Mouse (Mus musculus): ENCODE measurements around the gene Hacd2. TPM values are rescaled to one million over a fixed set of nuclear protein-coding genes. Genes with fewer than 3 reads are reported as not detected.

Gene Hacd2
- total RNA-seq, 2 experiments from 2014 or later = 25.3 to 30.2 TPM

- intact Hi-C loops (cut with DNase I) = loop anchor here (2.0 to 10.0 kb wide), 3 partner anchors 96 to 758 kb away; partner anchors contain the start of gene Adcy5
- Histone ChIP-seq H3K27ac (no peak overlapping the region), H3K4me3 (no peak overlapping the region)
- no peak for DNase-seq (ENCODE audit: extremely low spot score in 1 of 2, low spot score in 2 of 2)
- TF ChIP-seq CTCF (IDR thresholded peaks at IDR 0.05) = no peak
These were observed 34.6 kb downstream of the Hacd2 start for GRCm38 (mm10) chr16:35056786-35057185.

- intact Hi-C loops (cut with DNase I) = no loop called here
- peak; percentile 63 for TF ChIP-seq CTCF (IDR thresholded peaks at IDR 0.05)
- Histone ChIP-seq H3K27ac (no peak overlapping the region), H3K4me3 (no peak overlapping the region)
- DNase-seq (ENCODE audit: extremely low spot score in 1 of 2, low spot score in 2 of 2) = peak; percentile 34 to 36
These were observed 38.8 kb downstream of the Hacd2 start for GRCm38 (mm10) chr16:35061017-35061416.

DNA sequence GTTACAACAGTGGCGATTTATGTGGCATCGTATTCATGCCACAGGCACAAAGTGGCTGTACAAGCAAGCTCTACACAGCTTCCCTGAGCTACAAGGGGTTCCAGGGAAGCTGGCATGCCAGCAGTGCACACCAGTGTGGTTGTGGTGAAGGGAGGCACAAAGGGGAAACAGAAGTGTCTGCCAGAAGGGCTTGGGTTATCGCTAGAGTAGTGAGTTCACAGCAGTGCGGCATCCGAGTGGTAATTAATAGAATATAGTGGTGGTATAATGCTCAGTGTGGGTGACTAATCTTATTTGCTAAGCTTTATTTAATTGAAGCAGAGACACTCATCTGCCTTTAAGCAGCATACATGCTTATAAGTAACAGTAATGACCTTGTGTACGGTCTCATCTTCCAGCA is 43.5 kb downstream of the Hacd2 start:
- H3K4me3 ChIP-seq = no peak overlapping the region
- TF ChIP-seq CTCF (IDR thresholded peaks at IDR 0.05) = no peak
- DNase-seq (ENCODE audit: extremely low spot score in 1 of 2, low spot score in 2 of 2) = no peak
- intact Hi-C loops (cut with DNase I) = no loop called here
- no peak overlapping the region for H3K27ac ChIP-seq

DNA sequence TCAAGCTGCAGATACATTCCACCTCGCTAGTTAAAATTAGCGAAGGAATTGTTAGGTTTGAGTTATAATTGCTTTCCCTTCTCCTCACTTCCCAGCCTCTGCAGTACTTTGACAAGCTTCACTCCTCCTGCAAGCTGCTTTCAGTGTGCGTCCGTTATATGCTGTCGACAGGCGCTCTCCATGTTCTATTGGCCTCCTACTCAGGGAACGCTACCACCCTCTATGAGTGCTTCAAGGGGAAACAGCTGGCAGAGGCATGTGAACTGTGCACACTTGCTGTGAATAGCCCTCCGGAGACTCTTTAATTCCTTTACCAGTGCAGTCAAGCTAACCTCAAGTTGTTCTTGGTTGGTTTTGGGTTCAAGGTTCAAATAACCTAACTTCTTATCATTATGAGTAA is 44.9 kb downstream of the Hacd2 start:
- intact Hi-C loops (cut with DNase I) = no loop called here
- no peak overlapping the region for H3K4me3 ChIP-seq
- TF ChIP-seq CTCF (IDR thresholded peaks at IDR 0.05) = no peak
- DNase-seq (ENCODE audit: extremely low spot score in 1 of 2, low spot score in 2 of 2) = peak in 1 of 2 experiments; percentile 41
- H3K27ac ChIP-seq = no peak overlapping the region

DNA sequence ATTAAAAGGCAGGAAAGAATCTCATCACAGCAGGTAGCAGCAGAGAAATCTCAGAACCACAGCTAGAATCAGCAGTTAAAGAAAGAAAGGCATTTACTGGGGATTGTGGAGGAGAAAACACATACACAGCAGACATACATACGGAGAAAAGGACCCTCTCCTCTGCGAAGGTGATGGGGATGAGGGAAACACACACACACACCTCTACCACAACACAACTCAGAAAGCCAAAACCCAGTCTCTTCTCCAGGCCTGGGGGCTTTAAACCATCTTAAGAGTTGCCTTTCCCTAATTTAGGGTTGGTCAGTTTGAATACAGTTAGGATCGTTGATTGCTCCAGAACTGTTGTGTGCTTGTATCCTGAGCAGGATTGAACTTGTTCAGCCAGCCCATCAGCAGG is 45.4 kb downstream of the Hacd2 start:
- no peak for TF ChIP-seq CTCF (IDR thresholded peaks at IDR 0.05)
- no peak for DNase-seq (ENCODE audit: extremely low spot score in 1 of 2, low spot score in 2 of 2)
- intact Hi-C loops (cut with DNase I) = no loop called here
- no peak overlapping the region for H3K27ac ChIP-seq
- H3K4me3 ChIP-seq = no peak overlapping the region

DNA sequence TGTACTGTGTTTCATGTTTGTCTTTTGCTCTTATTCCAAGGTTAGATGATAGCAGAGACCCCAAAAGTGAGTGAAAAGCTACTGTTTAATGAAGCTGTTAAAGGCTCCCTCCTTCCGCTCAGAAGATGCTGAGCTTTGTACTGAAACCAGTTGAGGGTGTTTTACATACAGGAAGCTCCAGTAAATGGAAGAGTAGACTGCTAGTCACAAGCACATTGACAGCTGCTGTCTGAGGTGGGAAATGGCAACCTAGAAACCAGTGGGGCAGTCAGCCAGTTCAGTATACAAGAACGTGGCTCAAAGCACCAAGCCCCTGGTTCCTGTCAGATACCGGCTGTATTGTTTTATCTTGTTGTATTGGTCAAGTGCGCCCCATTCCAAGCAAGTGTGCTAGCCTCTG is 46.7 kb downstream of the Hacd2 start:
- no peak for DNase-seq (ENCODE audit: extremely low spot score in 1 of 2, low spot score in 2 of 2)
- intact Hi-C loops (cut with DNase I) = no loop called here
- Histone ChIP-seq H3K4me3 (no peak overlapping the region), H3K27ac (no peak overlapping the region)
- TF ChIP-seq CTCF (IDR thresholded peaks at IDR 0.05) = no peak

DNA sequence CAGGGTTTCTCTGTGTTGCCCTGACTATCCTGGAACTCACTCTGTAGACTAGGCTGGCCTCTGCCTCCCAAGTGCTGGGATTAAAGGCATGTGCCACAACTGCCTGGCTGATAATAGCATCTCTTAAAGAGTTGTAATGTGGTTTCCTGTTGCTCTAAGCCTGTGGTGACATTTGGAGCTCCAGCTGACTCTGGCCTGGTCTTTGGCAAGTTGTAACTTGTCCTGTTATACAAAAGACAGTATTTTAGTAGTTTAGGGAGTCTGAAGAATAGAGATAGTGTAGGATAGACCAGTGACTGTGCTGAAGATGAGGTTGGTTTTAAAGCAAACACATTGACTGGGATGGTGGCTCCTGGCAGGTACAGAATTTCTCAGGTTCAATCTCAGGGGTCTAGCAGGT is 52.2 kb downstream of the Hacd2 start:
- H3K27ac ChIP-seq = no peak overlapping the region
- no peak overlapping the region for H3K4me3 ChIP-seq
- DNase-seq (ENCODE audit: extremely low spot score in 1 of 2, low spot score in 2 of 2) = no peak
- intact Hi-C loops (cut with DNase I) = no loop called here
- no peak for TF ChIP-seq CTCF (IDR thresholded peaks at IDR 0.05)

GRCm38 (mm10) chr16:35075643-35076042 is 53.4 kb downstream of the Hacd2 start:
- TF ChIP-seq CTCF (IDR thresholded peaks at IDR 0.05) = no peak
- Histone ChIP-seq H3K4me3 (no peak overlapping the region), H3K27ac (no peak overlapping the region)
- no peak for DNase-seq (ENCODE audit: extremely low spot score in 1 of 2, low spot score in 2 of 2)
- intact Hi-C loops (cut with DNase I) = no loop called here

- no peak for TF ChIP-seq CTCF (IDR thresholded peaks at IDR 0.05)
- H3K4me3 ChIP-seq = no peak overlapping the region
- H3K27ac ChIP-seq = no peak overlapping the region
- DNase-seq (ENCODE audit: extremely low spot score in 1 of 2, low spot score in 2 of 2) = no peak
- intact Hi-C loops (cut with DNase I) = no loop called here
These were observed 71.3 kb downstream of the Hacd2 start for GRCm38 (mm10) chr16:35093500-35093899.

DNA sequence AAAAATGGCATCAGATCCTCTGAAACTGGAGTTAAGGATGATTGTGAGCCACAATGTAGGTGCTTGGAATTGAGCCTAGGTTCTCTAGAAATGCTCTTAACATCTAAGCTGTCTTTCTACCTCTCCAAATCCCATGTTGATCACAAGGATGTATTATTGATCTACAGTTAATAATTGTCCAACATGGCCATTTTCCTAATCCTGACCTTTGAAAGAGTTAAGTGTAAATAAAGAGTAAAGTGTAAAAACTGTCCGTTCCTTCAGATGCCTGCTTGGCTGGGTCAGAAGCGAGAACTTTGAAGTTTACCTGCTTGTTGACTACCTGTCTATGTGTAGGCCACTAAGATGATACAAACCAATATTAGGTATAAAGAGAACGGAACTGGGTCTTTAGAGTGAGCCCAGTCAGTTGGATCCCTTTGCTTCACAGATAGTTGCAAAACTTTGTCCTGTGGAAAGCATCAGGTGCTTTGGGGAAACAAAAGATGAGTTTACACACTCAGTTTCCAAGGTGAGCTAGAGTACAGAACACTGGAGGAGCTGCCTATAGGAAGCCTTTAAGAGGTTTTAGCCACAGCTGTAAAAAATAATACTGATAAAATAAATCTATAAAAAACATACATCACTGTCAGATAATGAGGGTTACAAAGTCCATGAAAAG is 75.8 kb downstream of the Hacd2 start:
- TF ChIP-seq CTCF (IDR thresholded peaks at IDR 0.05) = no peak
- intact Hi-C loops (cut with DNase I) = no loop called here
- Histone ChIP-seq H3K4me3 (no peak overlapping the region), H3K27ac (no peak overlapping the region)
- no peak for DNase-seq (ENCODE audit: extremely low spot score in 1 of 2, low spot score in 2 of 2)

- intact Hi-C loops (cut with DNase I) = no loop called here
- no peak for TF ChIP-seq CTCF (IDR thresholded peaks at IDR 0.05)
- no peak overlapping the region for H3K4me3 ChIP-seq
- H3K27ac ChIP-seq = no peak overlapping the region
- DNase-seq (ENCODE audit: extremely low spot score in 1 of 2, low spot score in 2 of 2) = no peak
These were observed 79.7 kb downstream of the Hacd2 start for GRCm38 (mm10) chr16:35101751-35102420.

- intact Hi-C loops (cut with DNase I) = no loop called here
These were observed 80.8 kb downstream of the Hacd2 start for GRCm38 (mm10) chr16:35102866-35103620.

More at GRCm38 (mm10) chr16:35102866-35103620, 80.8 kb downstream of the Hacd2 start:
- DNase-seq (ENCODE audit: extremely low spot score in 1 of 2, low spot score in 2 of 2) = no peak
- no peak for TF ChIP-seq CTCF (IDR thresholded peaks at IDR 0.05)
- H3K27ac ChIP-seq = no peak overlapping the region
- no peak overlapping the region for H3K4me3 ChIP-seq
